Mouse (Mus musculus): ENCODE results near the gene Trp53i13. TPM values are rescaled to one million over a fixed set of nuclear protein-coding genes. Genes with fewer than 3 reads are reported as not detected.

Trp53i13 gene
- polyA plus RNA-seq, 1 experiment from 2014 or later = 32.7 TPM

DNA sequence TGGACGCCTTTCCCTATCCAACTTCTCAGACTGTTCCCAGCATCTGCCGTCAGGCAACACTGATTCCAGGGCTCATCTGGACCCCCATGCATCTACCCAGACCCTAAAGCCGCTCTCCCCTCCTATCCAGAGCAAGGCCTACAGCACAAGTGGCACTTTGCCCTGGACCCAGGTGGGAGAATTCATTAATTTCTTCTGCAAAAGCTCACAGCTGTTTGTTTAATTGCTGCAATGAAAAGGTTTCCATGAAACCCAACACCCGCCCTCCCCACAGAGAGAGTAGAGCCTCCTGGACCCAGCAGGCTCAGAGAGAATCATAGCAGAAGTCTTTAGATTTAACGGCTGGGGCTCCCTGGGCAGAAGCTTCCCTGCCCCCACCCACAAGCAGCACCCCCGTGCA lies 30.6 kb downstream of the Trp53i13 start:
- H3K36me3 ChIP-seq (replicated peaks) = peaks cover 11% of the 10 kb centered on the region; the same call in 1 of the 2 replicates
- peaks cover 66% of the 10 kb centered on the region for H3K4me1 ChIP-seq
- 54% methylated on average over 6 of the region's 6 CpGs for WGBS
- H3K27ac ChIP-seq = peak overlapping the region; percentile 69; the same call in 1 of the 2 replicates
- 0 out of 2 replicates have a peak overlapping the region, but pooled peaks have one; percentile 6 for H3K4me3 ChIP-seq
- no peak for DNase-seq (ENCODE audit: extremely low spot score, low spot score)
- H3K9me3 ChIP-seq = no peaks in the 10 kb centered on the region
- no peaks in the 10 kb centered on the region for H3K27me3 ChIP-seq (ENCODE audit: poor library complexity, severe bottlenecking)

DNA sequence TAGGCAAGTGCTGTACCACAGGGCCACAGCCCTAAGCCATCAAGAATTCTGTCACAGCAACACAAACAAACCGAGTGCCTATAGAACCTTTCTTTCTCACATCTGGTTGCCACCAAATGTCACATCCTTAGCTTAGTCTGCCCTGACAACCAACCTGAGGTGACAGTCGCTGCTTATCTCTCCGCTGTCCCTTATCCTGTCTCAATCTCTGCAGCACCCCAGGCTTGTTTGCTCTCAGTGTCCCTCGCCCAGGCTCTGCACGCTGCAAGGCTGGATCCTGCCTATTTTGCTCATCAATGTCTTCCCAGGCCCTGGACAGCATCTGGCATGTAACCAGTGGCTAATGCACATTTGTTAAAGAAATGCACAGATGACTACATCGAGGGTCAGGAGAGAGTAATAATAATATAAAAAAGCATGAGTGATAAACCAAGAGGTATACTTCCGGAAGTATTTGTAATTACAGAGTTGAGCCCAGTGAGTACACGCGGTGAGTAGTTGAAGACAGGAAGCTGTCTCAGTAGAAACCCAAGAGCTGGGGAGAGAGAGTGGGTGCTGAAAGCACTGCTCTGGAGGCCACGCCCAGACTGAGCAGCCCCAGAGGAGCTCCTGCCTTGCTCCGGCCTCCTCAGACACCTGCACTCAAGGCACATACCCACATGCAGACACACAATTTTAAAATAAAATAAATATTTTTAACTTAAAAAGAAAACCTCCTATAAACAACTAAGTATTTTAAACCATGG lies 32.1 kb downstream of the Trp53i13 start:
- no peak for DNase-seq (ENCODE audit: extremely low spot score, low spot score)
- Histone ChIP-seq H3K4me1 (peaks cover 54% of the 10 kb centered on the region), H3K4me3 (no peak overlapping the region), H3K9me3 (no peaks in the 10 kb centered on the region), H3K36me3 (replicated peaks) (peaks cover 11% of the 10 kb centered on the region; the same call in 1 of the 2 replicates), H3K27me3 (ENCODE audit: poor library complexity, severe bottlenecking) (no peaks in the 10 kb centered on the region), H3K27ac (no peak overlapping the region)
- 85% methylated on average over 11 of the region's 11 CpGs for WGBS

DNA sequence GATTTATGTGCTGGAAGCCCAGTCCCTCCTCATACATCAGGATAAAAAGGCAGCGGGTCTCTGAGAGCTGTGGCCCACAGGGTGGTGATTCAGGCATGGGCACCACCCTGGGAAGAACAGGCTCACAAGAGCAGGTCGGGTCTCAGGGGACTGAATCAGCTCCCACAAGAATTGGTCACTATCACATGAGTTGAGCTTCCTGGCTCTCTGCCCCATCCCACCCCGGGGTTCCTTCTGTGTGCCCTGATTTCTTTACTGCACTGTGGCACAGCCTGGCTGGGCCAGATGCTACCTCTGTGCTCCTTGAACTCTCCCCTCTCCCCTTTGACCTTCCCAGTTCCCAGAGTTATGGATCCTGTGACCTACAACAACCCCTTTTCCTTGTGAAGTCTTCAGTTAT lies 32.7 kb downstream of the Trp53i13 start:
- Histone ChIP-seq H3K27ac (no peak overlapping the region), H3K9me3 (no peaks in the 10 kb centered on the region), H3K4me3 (no peak overlapping the region), H3K27me3 (ENCODE audit: poor library complexity, severe bottlenecking) (no peaks in the 10 kb centered on the region), H3K4me1 (peaks cover 47% of the 10 kb centered on the region), H3K36me3 (replicated peaks) (peaks cover 11% of the 10 kb centered on the region; the same call in 1 of the 2 replicates)
- WGBS = 81% methylated on average over 3 of the region's 3 CpGs
- DNase-seq (ENCODE audit: extremely low spot score, low spot score) = no peak

DNA sequence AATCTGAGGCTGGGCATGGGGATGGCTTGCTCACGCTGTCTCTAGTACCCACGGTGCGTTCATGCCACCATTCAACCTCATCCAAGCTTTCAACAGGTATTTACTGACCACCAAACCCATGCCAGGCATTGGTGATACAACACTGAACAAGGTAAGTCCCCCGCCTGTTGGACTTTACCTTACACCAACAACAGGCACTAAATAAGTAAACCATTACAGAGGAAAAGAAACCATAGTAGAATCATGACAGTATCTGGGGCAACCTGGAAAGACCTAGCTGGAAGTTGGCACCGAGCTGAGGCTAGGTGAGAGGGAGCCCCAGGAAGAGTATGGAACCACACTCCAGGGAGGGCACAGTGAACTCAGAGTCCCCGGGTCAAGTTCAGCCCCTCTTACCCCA lies 38.9 kb downstream of the Trp53i13 start:
- Histone ChIP-seq H3K36me3 (replicated peaks) (peaks cover 59% of the 10 kb centered on the region), H3K27me3 (ENCODE audit: poor library complexity, severe bottlenecking) (no peaks in the 10 kb centered on the region), H3K9me3 (no peaks in the 10 kb centered on the region), H3K4me3 (no peak overlapping the region), H3K4me1 (peaks cover 2% of the 10 kb centered on the region; the same call in 1 of the 2 replicates), H3K27ac (no peak overlapping the region)
- DNase-seq (ENCODE audit: extremely low spot score, low spot score) = no peak
- WGBS = 95% methylated on average over 6 of the region's 6 CpGs

DNA sequence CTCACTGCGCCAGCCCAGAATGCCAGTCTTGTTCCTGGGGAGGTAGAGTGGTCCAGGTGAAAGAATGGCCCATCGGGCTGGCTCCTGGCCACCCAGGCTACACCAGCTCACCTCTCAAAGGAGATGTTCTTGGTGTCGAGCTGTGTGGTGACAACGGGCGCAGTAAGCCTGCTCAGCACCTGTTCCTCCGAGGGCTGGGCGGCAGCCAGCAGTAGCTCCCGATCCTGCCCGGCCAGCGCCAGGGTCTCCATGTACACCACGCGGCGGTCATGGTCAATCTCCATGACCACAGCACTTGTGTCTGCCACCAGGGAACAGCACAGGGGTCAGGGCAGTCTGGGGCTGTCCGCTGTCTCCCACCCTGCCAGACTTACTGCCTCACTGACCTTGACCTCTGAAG lies 39.6 kb downstream of the Trp53i13 start:
- H3K4me3 ChIP-seq = no peak overlapping the region
- no peaks in the 10 kb centered on the region for H3K4me1 ChIP-seq
- H3K36me3 ChIP-seq (replicated peaks) = peaks cover 60% of the 10 kb centered on the region
- WGBS = 94% methylated on average over 14 of the region's 14 CpGs
- no peak overlapping the region for H3K27ac ChIP-seq
- no peaks in the 10 kb centered on the region for H3K27me3 ChIP-seq (ENCODE audit: poor library complexity, severe bottlenecking)
- no peak for DNase-seq (ENCODE audit: extremely low spot score, low spot score)
- no peaks in the 10 kb centered on the region for H3K9me3 ChIP-seq

DNA sequence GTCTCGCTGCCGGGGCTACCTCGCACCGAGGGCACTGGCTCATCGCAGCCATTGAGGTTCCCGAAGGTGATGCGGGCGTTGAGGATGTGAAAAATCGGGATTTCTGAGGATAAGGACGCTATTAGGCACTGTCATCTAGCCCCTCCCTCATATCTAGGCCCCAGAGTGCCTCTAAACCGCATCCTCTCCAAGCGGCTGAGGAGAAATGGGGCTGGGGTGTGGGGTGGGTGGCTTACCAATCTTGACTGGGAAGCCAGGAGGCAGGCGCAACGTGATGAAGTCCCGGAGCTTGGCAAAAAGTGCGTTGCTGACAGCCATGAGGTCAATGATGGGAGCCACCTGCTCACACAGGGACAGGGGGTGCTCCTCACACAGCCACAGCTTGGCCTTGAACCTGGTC lies 43.0 kb downstream of the Trp53i13 start:
- no peak for DNase-seq (ENCODE audit: extremely low spot score, low spot score)
- Histone ChIP-seq H3K27ac (no peak overlapping the region), H3K4me1 (peaks cover 5% of the 10 kb centered on the region), H3K27me3 (ENCODE audit: poor library complexity, severe bottlenecking) (peaks cover 19% of the 10 kb centered on the region), H3K9me3 (no peaks in the 10 kb centered on the region), H3K36me3 (replicated peaks) (peaks cover 74% of the 10 kb centered on the region), H3K4me3 (no peak overlapping the region)
- WGBS = 94% methylated on average over 16 of the region's 16 CpGs

DNA sequence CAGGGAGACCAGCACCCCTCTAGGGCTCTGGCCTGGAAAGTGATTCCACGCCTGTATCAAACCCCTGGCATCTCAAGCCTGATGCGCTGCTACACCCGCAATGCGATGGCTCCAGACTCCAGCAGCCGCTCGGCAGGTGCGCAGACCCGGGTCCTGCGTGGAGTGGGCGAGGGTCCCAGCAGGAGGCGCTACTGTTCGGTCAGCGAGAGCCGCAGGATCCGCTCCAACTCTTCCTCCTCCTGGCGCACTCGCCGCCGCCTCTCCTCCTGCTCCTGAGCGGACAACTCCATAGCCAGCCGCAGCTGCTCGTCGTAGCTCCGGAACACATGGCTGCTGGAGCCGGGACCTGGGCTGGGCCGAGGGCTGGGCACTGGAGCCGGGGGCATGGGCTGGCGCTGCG lies 44.4 kb downstream of the Trp53i13 start:
- no peak overlapping the region for H3K4me3 ChIP-seq
- peaks cover 32% of the 10 kb centered on the region for H3K27me3 ChIP-seq (ENCODE audit: poor library complexity, severe bottlenecking)
- no peak overlapping the region for H3K27ac ChIP-seq
- H3K9me3 ChIP-seq = no peaks in the 10 kb centered on the region
- peaks cover 61% of the 10 kb centered on the region for H3K36me3 ChIP-seq (replicated peaks)
- DNase-seq (ENCODE audit: extremely low spot score, low spot score) = no peak
- WGBS = 75% methylated on average over 29 of the region's 29 CpGs
- peaks cover 19% of the 10 kb centered on the region for H3K4me1 ChIP-seq

DNA sequence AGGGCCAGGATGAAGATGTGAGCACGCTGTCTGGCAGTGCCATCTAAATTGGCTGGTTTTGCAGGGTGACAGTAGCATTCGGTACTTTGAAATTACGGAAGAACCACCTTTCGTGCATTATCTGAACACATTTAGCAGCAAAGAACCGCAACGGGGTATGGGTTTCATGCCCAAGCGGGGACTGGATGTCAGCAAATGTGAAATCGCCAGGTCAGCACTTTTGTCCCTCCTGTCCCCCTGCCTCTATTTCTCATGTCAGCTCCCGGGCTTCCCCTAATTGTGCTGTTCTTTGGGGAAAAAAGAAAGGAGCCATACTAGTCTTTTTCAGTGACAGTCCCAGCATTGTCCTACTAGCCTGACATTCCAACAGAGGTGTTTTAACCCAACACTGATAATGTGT lies 47.4 kb downstream of the Trp53i13 start:
- H3K4me3 ChIP-seq = no peak overlapping the region
- H3K27ac ChIP-seq = no peak overlapping the region
- peaks cover 36% of the 10 kb centered on the region for H3K36me3 ChIP-seq (replicated peaks)
- H3K4me1 ChIP-seq = peaks cover 27% of the 10 kb centered on the region
- DNase-seq (ENCODE audit: extremely low spot score, low spot score) = no peak
- WGBS = 87% methylated on average over 9 of the region's 9 CpGs
- peaks cover 62% of the 10 kb centered on the region for H3K27me3 ChIP-seq (ENCODE audit: poor library complexity, severe bottlenecking)
- no peaks in the 10 kb centered on the region for H3K9me3 ChIP-seq

DNA sequence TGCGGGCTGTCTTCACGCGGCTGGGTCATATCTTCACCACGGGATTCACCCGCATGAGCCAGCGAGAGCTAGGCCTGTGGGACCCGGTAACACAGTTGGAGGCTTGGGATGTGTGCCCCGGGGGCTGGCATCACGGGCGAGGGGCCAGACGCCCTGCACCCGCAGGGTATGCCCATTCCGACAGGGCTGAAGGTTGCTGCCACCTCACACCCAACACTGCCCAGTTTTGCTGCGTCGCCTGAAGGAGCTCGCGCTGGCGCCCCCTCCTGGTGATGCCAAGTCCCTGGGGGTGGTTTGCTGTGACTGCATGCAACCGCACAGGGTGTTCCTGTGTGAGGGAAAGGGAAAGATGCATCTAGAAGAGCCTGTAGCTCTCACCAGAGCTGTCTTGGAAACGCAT lies 48.0 kb downstream of the Trp53i13 start:
- peak overlapping the region; percentile 34; the same call in 1 of the 2 replicates for H3K4me3 ChIP-seq

DNA sequence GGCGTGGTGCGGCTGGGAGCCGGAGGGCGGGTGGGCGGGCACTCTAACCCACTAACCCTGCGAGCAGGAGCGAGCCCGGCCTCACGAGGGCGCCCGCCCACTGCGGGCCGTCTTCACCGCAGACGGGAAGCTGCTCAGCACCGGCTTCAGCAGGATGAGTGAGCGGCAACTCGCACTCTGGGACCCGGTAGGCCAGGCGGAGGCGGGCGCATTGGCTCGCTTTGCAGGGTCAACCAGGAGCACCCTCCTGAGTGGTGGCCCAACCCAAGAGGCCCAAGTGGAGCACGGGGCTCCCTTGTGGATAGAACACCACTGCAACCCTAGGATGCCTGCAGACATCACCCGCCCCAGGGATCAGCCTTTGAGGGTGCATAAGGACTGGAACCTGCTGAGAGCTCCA lies 48.6 kb downstream of the Trp53i13 start:
- peaks cover 37% of the 10 kb centered on the region for H3K4me1 ChIP-seq
- H3K9me3 ChIP-seq = no peaks in the 10 kb centered on the region
- 0 out of 2 replicates have a peak overlapping the region, but pooled peaks have one; percentile 12 for H3K27ac ChIP-seq
- H3K4me3 ChIP-seq = peak overlapping the region; percentile 34
- H3K27me3 ChIP-seq (ENCODE audit: poor library complexity, severe bottlenecking) = peaks cover 75% of the 10 kb centered on the region
- DNase-seq (ENCODE audit: extremely low spot score, low spot score) = peak; percentile 55
- H3K36me3 ChIP-seq (replicated peaks) = peaks cover 23% of the 10 kb centered on the region
- WGBS = 4% methylated on average over 25 of the region's 25 CpGs

More for the DNA sequence above, 48.0 kb downstream of the Trp53i13 start:
- Histone ChIP-seq H3K36me3 (replicated peaks) (peaks cover 30% of the 10 kb centered on the region), H3K4me1 (peaks cover 31% of the 10 kb centered on the region), H3K27ac (0 out of 2 replicates have a peak overlapping the region, but pooled peaks have one; percentile 12), H3K27me3 (ENCODE audit: poor library complexity, severe bottlenecking) (peaks cover 69% of the 10 kb centered on the region), H3K9me3 (no peaks in the 10 kb centered on the region)
- 13% methylated on average over 20 of the region's 20 CpGs for WGBS
- DNase-seq (ENCODE audit: extremely low spot score, low spot score) = peak; percentile 63

DNA sequence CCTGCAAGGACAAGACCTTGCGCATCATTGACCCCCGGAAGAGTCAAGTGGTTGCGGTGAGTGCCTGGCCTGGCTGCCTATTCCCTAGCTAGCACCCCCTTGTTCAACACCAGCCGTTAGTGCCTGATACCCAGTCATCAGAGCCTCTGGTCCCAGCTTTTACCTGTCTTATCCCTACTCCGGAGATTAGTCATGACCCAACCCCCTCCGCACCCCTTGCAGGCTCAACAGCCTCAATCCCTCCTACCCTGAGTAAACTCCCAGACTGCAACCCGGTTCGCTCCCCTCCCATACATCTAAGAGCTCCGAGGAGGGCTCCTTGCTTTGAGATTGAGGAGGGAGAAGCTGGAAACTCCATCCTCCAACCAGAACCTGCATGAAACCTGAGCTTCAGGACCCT lies 49.2 kb downstream of the Trp53i13 start:
- Histone ChIP-seq H3K36me3 (replicated peaks) (peaks cover 17% of the 10 kb centered on the region), H3K27me3 (ENCODE audit: poor library complexity, severe bottlenecking) (peaks cover 81% of the 10 kb centered on the region), H3K27ac (0 out of 2 replicates have a peak overlapping the region, but pooled peaks have one; percentile 12), H3K4me3 (peak overlapping the region; percentile 34), H3K4me1 (peaks cover 42% of the 10 kb centered on the region), H3K9me3 (no peaks in the 10 kb centered on the region)
- DNase-seq (ENCODE audit: extremely low spot score, low spot score) = no peak
- 37% methylated on average over 9 of the region's 9 CpGs for WGBS

DNA sequence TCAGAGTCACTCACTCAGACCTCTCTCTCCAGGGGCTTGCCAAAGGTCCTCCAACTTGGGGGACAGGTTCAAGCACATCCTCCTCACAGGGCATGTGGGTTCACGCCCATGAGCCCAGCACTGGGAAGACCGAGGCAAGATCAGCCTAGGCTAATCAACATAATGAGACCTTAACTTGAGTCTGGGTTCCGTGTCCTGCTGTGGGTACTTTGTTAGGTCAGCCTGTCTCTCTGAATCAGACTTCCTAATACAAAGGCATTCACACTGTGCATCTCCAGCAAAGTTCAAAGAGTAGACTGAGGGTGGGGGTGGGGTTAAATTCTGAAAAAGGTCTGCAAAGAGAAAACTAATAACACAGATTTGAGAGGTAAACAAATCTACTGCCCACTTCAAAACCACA lies 50.7 kb downstream of the Trp53i13 start:
- Histone ChIP-seq H3K4me3 (no peak overlapping the region), H3K4me1 (peaks cover 42% of the 10 kb centered on the region), H3K9me3 (no peaks in the 10 kb centered on the region), H3K27me3 (ENCODE audit: poor library complexity, severe bottlenecking) (peaks cover 95% of the 10 kb centered on the region), H3K27ac (no peak overlapping the region), H3K36me3 (replicated peaks) (peaks cover 3% of the 10 kb centered on the region; the same call in 1 of the 2 replicates)
- 42% methylated on average over 3 of the region's 3 CpGs for whole genome bisulfite sequencing
- DNase-seq (ENCODE audit: extremely low spot score, low spot score) = no peak

DNA sequence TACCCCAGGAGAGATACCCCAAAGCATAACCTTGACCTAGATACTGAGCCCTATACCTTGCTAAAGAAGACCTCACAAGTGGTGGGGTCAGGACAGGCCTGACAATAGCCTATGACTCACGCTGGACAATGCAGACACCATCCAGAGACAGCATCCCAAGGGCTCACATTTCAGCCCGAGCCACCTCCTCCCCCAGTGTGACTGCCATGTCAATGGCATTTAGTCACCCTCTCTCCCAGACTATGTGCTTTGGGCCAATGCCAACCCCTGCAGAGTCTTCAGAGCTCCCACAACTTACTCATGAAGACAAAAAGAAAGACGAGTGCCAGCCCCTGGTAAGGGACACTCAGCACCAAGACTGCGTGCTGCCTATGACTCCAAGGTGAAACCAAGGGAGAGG lies 51.1 kb downstream of the Trp53i13 start:
- Histone ChIP-seq H3K4me3 (no peak overlapping the region), H3K9me3 (no peaks in the 10 kb centered on the region), H3K4me1 (peaks cover 42% of the 10 kb centered on the region), H3K36me3 (replicated peaks) (no peaks in the 10 kb centered on the region), H3K27me3 (ENCODE audit: poor library complexity, severe bottlenecking) (peaks cover 96% of the 10 kb centered on the region), H3K27ac (no peak overlapping the region)
- no peak for DNase-seq (ENCODE audit: extremely low spot score, low spot score)
- WGBS = 70% methylated on average over 4 of the region's 4 CpGs
